13 mouse cellular contexts compared by ENCODE assay signal in the genomic region with DNA sequence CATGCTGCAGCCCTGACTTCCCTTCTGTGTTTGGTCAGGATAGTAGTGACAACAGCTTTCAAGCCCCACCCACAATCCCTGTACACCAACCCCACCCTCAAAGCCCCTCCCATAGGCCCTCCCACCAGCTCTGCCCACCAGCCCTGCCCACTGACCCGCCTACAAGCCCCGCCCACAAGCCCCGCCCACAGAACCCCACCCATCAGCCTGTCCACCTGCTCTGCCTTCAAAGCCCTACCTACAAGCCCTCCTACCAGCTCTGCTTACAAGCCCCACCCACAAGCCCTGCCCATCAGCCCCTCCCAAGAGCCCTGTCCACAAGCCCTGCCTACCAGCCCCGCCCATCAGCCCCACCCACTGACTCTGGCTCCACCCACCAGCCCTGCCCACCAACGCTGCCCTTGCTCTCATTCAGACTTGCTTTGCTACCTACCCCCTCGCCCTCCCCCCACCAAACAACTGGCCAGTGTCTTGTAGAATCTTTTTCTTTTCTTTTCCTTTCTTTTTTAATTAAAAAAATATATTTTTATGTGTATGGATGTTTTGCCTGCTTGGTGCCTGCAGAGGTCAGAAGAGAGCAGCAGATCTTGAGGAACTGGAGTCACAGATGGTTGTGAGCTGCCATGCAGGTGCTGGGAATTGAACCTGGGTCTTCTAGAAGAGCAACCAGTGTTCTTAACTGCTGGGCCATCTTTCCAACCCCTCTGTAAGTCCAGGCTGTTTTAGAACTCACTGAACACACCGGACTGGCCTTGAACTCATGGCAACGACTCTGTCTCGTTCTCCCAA. TPM values are rescaled to one million over a fixed set of nuclear protein-coding genes. Genes with fewer than 3 reads are reported as not detected.
DNase-seq lines count a peak whose midpoint lies in the region; ATAC-seq lines count a peak whose summit lies in the region.
"Had no signal": no experiment of that assay in that cellular context is flagged by ENCODE, and none has a peak within 500 bp of the region (broad histone marks: within the 10 kb centered on the region; RNA-seq: fewer than 3 reads in every experiment).

No protein-coding gene starts in this region.

- no peaks in the 10 kb centered on the region for H3K36me3 ChIP-seq in kidney, embryonic 14.5 days (ENCODE audit: control insufficient read depth, insufficient read depth, low read length)
- H3K36me3 ChIP-seq in embryonic facial prominence, embryonic 14.5 days (ENCODE audit: control insufficient read depth, insufficient read depth, low read length) = no peaks in the 10 kb centered on the region
- no peaks in the 10 kb centered on the region for H3K36me3 ChIP-seq in liver, embryonic 16.5 days (ENCODE audit: control insufficient read depth, insufficient read depth)
- H3K36me3 ChIP-seq: forebrain, embryonic 15.5 days; heart, embryonic 13.5 days had no signal

- H3K4me1 ChIP-seq in kidney, embryonic 14.5 days (ENCODE audit: control insufficient read depth, insufficient read depth, low read length) = peaks cover 38% of the 10 kb centered on the region
- H3K4me1 ChIP-seq in embryonic facial prominence, embryonic 14.5 days (ENCODE audit: control insufficient read depth, insufficient read depth, low read length) = peaks cover 74% of the 10 kb centered on the region
- H3K4me1 ChIP-seq in liver, embryonic 16.5 days (ENCODE audit: control insufficient read depth, low read depth, low read length) = peaks cover 3% of the 10 kb centered on the region; the same call in 1 of the 2 replicates

- no peak overlapping the region for H3K4me2 ChIP-seq in kidney, embryonic 14.5 days (replicated peaks; ENCODE audit: low read depth, low read length)
- no peak overlapping the region for H3K4me2 ChIP-seq in embryonic facial prominence, embryonic 14.5 days (ENCODE audit: low read depth, low read length)
- H3K4me2 ChIP-seq in liver, embryonic 16.5 days (ENCODE audit: low read depth, low read length) = no peak overlapping the region
- H3K4me2 ChIP-seq: forebrain, embryonic 15.5 days had no signal

- H3K27ac ChIP-seq in kidney, embryonic 14.5 days (ENCODE audit: low read depth, low read length) = no peak overlapping the region
- peak overlapping the region; percentile 72 for H3K27ac ChIP-seq in embryonic facial prominence, embryonic 14.5 days (replicated peaks; ENCODE audit: low read depth, low read length)
- no peak overlapping the region for H3K27ac ChIP-seq in liver, embryonic 16.5 days (ENCODE audit: low read length)

- 62% methylated on average over 9 of the region's 9 CpGs for WGBS in kidney, embryonic 14.5 days
- WGBS in embryonic facial prominence, embryonic 14.5 days = 55% methylated on average over 9 of the region's 9 CpGs
- WGBS in liver, embryonic 16.5 days (ENCODE audit: insufficient replicate concordance) = 50% methylated on average over 9 of the region's 9 CpGs

- H3K9me3 ChIP-seq in kidney, embryonic 14.5 days (ENCODE audit: control insufficient read depth, low read length) = no peaks in the 10 kb centered on the region
- H3K9me3 ChIP-seq in embryonic facial prominence, embryonic 14.5 days (ENCODE audit: control insufficient read depth, low read length) = no peaks in the 10 kb centered on the region
- no peaks in the 10 kb centered on the region; the same call in 1 of the 2 replicates for H3K9me3 ChIP-seq in liver, embryonic 16.5 days (replicated peaks; ENCODE audit: control insufficient read depth, low read length)
- H3K9me3 ChIP-seq: forebrain, embryonic 15.5 days had no signal

- H3K27me3 ChIP-seq in kidney, embryonic 14.5 days (ENCODE audit: control insufficient read depth, insufficient read depth, low read length) = no peaks in the 10 kb centered on the region
- no peaks in the 10 kb centered on the region for H3K27me3 ChIP-seq in embryonic facial prominence, embryonic 14.5 days (replicated peaks; ENCODE audit: control insufficient read depth, insufficient read depth, low read length)
- H3K27me3 ChIP-seq in liver, embryonic 16.5 days (ENCODE audit: control insufficient read depth, insufficient read depth, low read depth, low read length) = no peaks in the 10 kb centered on the region
- H3K27me3 ChIP-seq: forebrain, embryonic 15.5 days; heart, embryonic 13.5 days had no signal

- H3K9ac ChIP-seq in kidney, embryonic 14.5 days (ENCODE audit: low read depth, low read length) = no peak overlapping the region
- no peak overlapping the region for H3K9ac ChIP-seq in embryonic facial prominence, embryonic 14.5 days (ENCODE audit: low read depth, low read length)
- H3K9ac ChIP-seq in liver, embryonic 16.5 days (ENCODE audit: low read depth, low read length) = no peak overlapping the region
- H3K9ac ChIP-seq: forebrain, embryonic 15.5 days had no signal

- H3K4me3 ChIP-seq in kidney, embryonic 14.5 days (ENCODE audit: low read length) = no peak overlapping the region
- H3K4me3 ChIP-seq in embryonic facial prominence, embryonic 14.5 days (ENCODE audit: low read depth, low read length) = no peak overlapping the region
- H3K4me3 ChIP-seq in liver, embryonic 16.5 days (ENCODE audit: low read depth, low read length) = no peak overlapping the region
- H3K4me3 ChIP-seq: forebrain, embryonic 15.5 days; heart, embryonic 13.5 days had no signal

- DNase-seq in kidney, postnatal 10 days = no peak
- peak; percentile 90 for DNase-seq in ES-CJ7 (ENCODE audit: low read depth, low spot score)
- no peak for DNase-seq in embryonic facial prominence, embryonic 14.5 days (ENCODE audit: low spot score)
- DNase-seq in urinary bladder, postnatal 14 days (ENCODE audit: low spot score) = no peak
- DNase-seq in kidney, postnatal 25 days = no peak
- DNase-seq: cerebellum, postnatal 10 days; layer of hippocampus, adult 9-11 months; thymus, postnatal 25 days had no signal

- ATAC-seq in kidney, embryonic 14.5 days (ENCODE audit: low FRiP score, low TSS enrichment) = 0 out of 2 replicates have a peak, but pooled peaks have one; percentile 6
- ATAC-seq in embryonic facial prominence, embryonic 14.5 days (ENCODE audit: low read depth) = no peak
- peak; percentile 68 for ATAC-seq in liver, embryonic 16.5 days (ENCODE audit: low read depth)
- no peak for ATAC-seq in activated CD4-positive, CD25-positive, alpha-beta regulatory T cell, adult 4 months

RNA-seq across cellular contexts. Expression of a gene that starts 24.1 kb away (rescaled TPM):
- polyA plus RNA-seq in kidney, embryonic 14.5 days (2014; fragmentation: Nextera tagmentation; extraction: Ambion mirVana) = 11.4 and 16.5 TPM in 2 replicates
- 9.3 and 10.4 TPM in 2 replicates for polyA plus RNA-seq in embryonic facial prominence, embryonic 14.5 days (2014; fragmentation: Nextera tagmentation; extraction: Ambion mirVana)
- polyA plus RNA-seq in liver, embryonic 16.5 days (2015; fragmentation: Nextera tagmentation; extraction: Ambion mirVana) = 1.0 and 1.6 TPM in 2 replicates
- 1 to 10 TPM in 1 of 2 experiments, under 1 TPM in 1; 0.89 to 1.6 TPM for polyA plus RNA-seq in activated CD4-positive, CD25-positive, alpha-beta regulatory T cell, adult 4 months (2017; shearing (Covaris generic))

Comparison
In these comparisons a context has a peak if more than half of its experiments do, and no peak if none do; other contexts are left out.
1. ATAC-seq: peak in kidney, embryonic 14.5 days (single experiment) and liver, embryonic 16.5 days (single experiment); none in embryonic facial prominence, embryonic 14.5 days (single experiment) and activated CD4-positive, CD25-positive, alpha-beta regulatory T cell, adult 4 months (single experiment).